Mouse (Mus musculus) kidney, embryonic 15.5 days (tissue): Measurements from ENCODE around the gene Mmp3. TPM values are rescaled to one million over a fixed set of nuclear protein-coding genes. Genes with fewer than 3 reads are reported as not detected.
"Not testable (repeated sequence)": the region's sequence is repeated elsewhere in the genome, so short reads cannot be mapped to it uniquely, and the experiment has no call there.

Source experiments
- ATAC-seq: fragments of 200-750 bp; cut with Nextera tagmentation; replicated peaks from 2 replicates; pipeline ENCODE4 v1.8.0; 2017; ENCODE audit warnings: moderate TSS enrichment; ENCODE audit not compliant: low FRiP score
- H3K27ac ChIP-seq: fragments of 300-500 bp; sonication (generic); 2 replicates; pipeline ENCODE4 v1.5.1; 2015; ENCODE audit warnings: mild to moderate bottlenecking, inconsistent platforms
- H3K27me3 ChIP-seq: fragments of 300-500 bp; sonication (generic); 2 replicates; pipeline ENCODE4 v1.6.1; 2015; ENCODE audit warnings: inconsistent platforms
- H3K36me3 ChIP-seq: fragments of 300-500 bp; sonication (generic); 2 replicates; pipeline ENCODE4 v1.6.1; 2015; ENCODE audit warnings: inconsistent platforms
- H3K4me1 ChIP-seq: fragments of 300-500 bp; sonication (generic); 2 replicates; pipeline ENCODE4 v1.6.1; 2015; ENCODE audit warnings: inconsistent platforms
- H3K4me2 ChIP-seq: fragments of 300-500 bp; sonication (generic); 2 replicates; pipeline ENCODE4 v1.6.1; 2015; ENCODE audit warnings: moderate library complexity, mild to moderate bottlenecking, inconsistent platforms
- H3K4me3 ChIP-seq: fragments of 300-500 bp; sonication (generic); replicated peaks from 2 replicates; pipeline ENCODE4 v1.5.1; 2015; ENCODE audit warnings: mild to moderate bottlenecking, inconsistent platforms
- H3K9ac ChIP-seq: fragments of 300-500 bp; sonication (generic); 2 replicates; pipeline ENCODE4 v1.6.1; 2015; ENCODE audit warnings: mild to moderate bottlenecking, inconsistent platforms
- H3K9me3 ChIP-seq: fragments of 300-500 bp; sonication (generic); replicated peaks from 2 replicates; pipeline ENCODE4 v1.6.1; 2016; ENCODE audit warnings: inconsistent platforms
- whole genome bisulfite sequencing: fragments of 180-500 bp; shearing (Covaris S2); methylation state at CpG from one replicate; pipeline ENCODE4 v1.1.7; 2015; ENCODE audit warnings: mixed read lengths; 5-methylcytosine and 5-hydroxymethylcytosine counted together
- polyA plus RNA-seq: library from polyadenylated mRNA; unstranded; fragments of >200 nt; fragmentation: Nextera tagmentation; extraction: Ambion mirVana; gene quantifications from 2 replicates; pipeline ENCODE4 v1.2.1, GENCODE M21; 2015

Gene Mmp3
- not detected in 2 replicates for polyA plus RNA-seq

DNA sequence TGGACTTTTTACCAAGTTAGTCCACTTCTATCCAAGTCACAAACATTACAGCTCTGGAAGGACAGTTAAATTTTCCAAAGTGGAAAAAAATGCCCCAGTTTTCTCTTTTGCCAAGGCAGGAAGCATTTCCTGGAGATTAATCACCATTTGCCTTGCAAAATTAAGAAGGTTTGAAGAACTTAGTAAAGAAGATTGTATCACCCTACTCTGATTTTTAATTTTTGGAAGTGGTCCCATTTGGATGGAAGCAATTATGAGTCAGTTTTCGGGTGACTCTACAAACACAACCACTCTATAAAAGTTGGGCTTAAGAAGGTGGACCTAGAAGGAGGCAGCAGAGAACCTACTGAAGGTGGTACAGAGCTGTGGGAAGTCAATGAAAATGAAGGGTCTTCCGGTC is at the start of gene Mmp3:
Gene Mmp3 (plus strand): TSS at position 301 of the 400 bp plus-strand sequence.
- no peaks in the 10 kb centered on the region for H3K27me3 ChIP-seq
- 89% methylated on average over 2 of the region's 2 CpGs for WGBS
- no peaks in the 10 kb centered on the region for H3K36me3 ChIP-seq
- no peak within 1 kb of the TSS for H3K9ac ChIP-seq
- no peak within 1 kb of the TSS for H3K27ac ChIP-seq
- no peak within 1 kb of the TSS for H3K4me3 ChIP-seq
- no peak for ATAC-seq
- no peaks in the 10 kb centered on the region for H3K4me1 ChIP-seq
- H3K4me2 ChIP-seq = no peak within 1 kb of the TSS
- H3K9me3 ChIP-seq = no peaks in the 10 kb centered on the region

GRCm38 (mm10) chr9:7396556-7396955 is 49.1 kb upstream of the Mmp3 start:
- H3K9ac ChIP-seq, H3K4me1 ChIP-seq, H3K4me2 ChIP-seq, H3K27ac ChIP-seq, ATAC-seq, H3K27me3 ChIP-seq, H3K36me3 ChIP-seq, H3K9me3 ChIP-seq, H3K4me3 ChIP-seq: not testable (repeated sequence)
- WGBS = 87% methylated on average over 8 of the region's 8 CpGs

DNA sequence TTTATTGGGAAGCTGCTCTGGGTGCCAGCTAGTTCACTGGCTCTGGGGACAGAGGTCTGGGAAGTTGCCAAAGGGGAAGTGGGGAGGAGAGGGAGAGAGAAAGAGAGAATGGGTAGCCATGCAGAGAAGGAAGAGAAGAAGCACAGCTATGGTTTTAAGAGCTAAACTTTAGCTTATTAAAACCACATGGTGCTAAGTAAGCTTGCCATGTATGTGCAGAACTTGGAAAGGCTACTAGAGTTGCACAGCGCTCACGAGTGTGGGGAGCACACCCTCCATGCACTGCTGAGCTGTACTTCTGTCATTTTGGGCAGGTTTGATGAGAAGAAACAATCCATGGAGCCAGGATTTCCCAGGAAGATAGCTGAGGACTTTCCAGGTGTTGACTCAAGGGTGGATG is 7.7 kb downstream of the Mmp3 start:
- Histone ChIP-seq H3K27ac (no peak overlapping the region), H3K4me1 (no peaks in the 10 kb centered on the region), H3K9me3 (no peaks in the 10 kb centered on the region), H3K27me3 (no peaks in the 10 kb centered on the region), H3K9ac (no peak overlapping the region), H3K36me3 (no peaks in the 10 kb centered on the region), H3K4me3 (no peak overlapping the region), H3K4me2 (no peak overlapping the region)
- ATAC-seq = no peak
- WGBS = 84% methylated on average over 2 of the region's 2 CpGs

GRCm38 (mm10) chr9:7470262-7470661 is 24.6 kb downstream of the Mmp3 start:
- H3K4me3 ChIP-seq = no peak overlapping the region
- H3K4me1 ChIP-seq = no peaks in the 10 kb centered on the region
- 97% methylated on average over 1 of the region's 1 CpGs for WGBS
- H3K9me3 ChIP-seq = no peaks in the 10 kb centered on the region
- ATAC-seq = no peak
- no peak overlapping the region for H3K9ac ChIP-seq
- no peak overlapping the region for H3K4me2 ChIP-seq
- H3K27ac ChIP-seq = no peak overlapping the region
- no peaks in the 10 kb centered on the region for H3K27me3 ChIP-seq
- no peaks in the 10 kb centered on the region for H3K36me3 ChIP-seq

DNA sequence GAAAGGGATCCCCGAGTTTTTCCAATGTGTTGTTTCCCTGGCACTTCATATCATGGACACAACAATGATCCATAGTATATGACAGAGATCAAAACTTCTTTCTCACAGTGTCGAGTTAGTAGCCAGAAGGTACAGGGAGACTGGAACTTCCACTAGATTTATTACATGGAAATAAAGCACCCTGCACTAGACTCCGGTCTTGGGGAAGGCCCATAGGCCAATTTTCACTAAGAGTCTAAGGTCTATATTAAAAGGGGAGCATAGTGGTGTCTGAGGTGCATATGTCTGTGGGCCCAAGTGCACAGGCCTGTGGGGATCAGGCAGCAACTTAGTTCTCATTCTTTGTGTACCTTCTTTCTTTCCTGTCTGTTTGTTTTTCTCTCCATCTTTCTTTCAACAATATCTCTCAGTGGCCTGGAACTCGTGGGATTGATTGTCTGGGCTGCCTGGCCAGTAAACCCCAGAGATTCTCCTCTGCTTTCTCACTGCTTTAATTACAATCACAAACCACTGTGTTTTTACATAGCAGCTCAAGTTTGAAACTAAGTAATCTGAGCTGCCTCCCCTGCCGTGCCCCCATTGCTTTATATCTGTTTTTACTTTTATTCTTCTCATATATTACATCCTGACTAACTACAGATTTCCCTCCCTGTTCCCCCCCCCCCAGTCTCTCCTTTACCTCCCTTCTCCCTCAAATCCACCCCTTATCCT is 38.2 kb downstream of the Mmp3 start:
- Histone ChIP-seq H3K27me3 (no peaks in the 10 kb centered on the region), H3K36me3 (no peaks in the 10 kb centered on the region), H3K4me2 (no peak overlapping the region), H3K4me3 (no peak overlapping the region), H3K27ac (peak overlapping the region; percentile 62; the same call in 1 of the 2 replicates), H3K4me1 (no peaks in the 10 kb centered on the region), H3K9me3 (no peaks in the 10 kb centered on the region), H3K9ac (no peak overlapping the region)
- WGBS = 36% methylated on average over 5 of the region's 5 CpGs
- peak; percentile 83 for ATAC-seq

DNA sequence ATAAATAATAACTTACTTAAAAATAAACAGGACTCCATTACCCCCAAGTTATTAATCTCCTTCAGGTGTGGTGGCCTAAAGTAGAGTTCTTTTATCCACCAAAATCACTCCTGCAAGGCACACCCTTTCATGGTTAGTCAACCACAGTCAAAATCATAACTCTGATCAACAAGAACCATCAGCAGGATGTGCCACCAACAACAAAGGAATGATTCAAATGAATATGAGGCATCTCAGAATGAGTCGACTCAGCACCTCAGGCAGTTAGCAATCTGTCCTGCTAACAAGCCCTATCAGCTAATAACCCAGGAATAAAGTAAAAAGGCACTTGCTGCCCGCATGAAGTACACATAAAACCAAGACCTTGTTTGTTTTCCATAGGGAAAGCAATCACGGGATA is 55.5 kb downstream of the Mmp3 start:
- Histone ChIP-seq H3K9me3 (no peaks in the 10 kb centered on the region), H3K4me2 (no peak overlapping the region), H3K4me3 (no peak overlapping the region), H3K4me1 (no peaks in the 10 kb centered on the region), H3K27me3 (no peaks in the 10 kb centered on the region), H3K36me3 (no peaks in the 10 kb centered on the region), H3K27ac (no peak overlapping the region), H3K9ac (no peak overlapping the region)
- WGBS = 67% methylated on average over 3 of the region's 3 CpGs
- no peak for ATAC-seq

GRCm38 (mm10) chr9:7502051-7502450 is 56.4 kb downstream of the Mmp3 start, which contains the start of gene Mmp10:
TSS of gene Mmp10 (plus strand) at chr9:7502352.
- H3K9me3 ChIP-seq = no peaks in the 10 kb centered on the region
- no peaks in the 10 kb centered on the region for H3K27me3 ChIP-seq
- no peak within 1 kb of the TSS for H3K4me3 ChIP-seq
- H3K36me3 ChIP-seq = no peaks in the 10 kb centered on the region
- no peak within 1 kb of the TSS for H3K9ac ChIP-seq
- ATAC-seq = no peak
- no peaks in the 10 kb centered on the region for H3K4me1 ChIP-seq
- H3K27ac ChIP-seq = no peak within 1 kb of the TSS
- 82% methylated on average over 3 of the region's 3 CpGs for WGBS
- H3K4me2 ChIP-seq = no peak within 1 kb of the TSS

Other genes with a start within 250 kb of the Mmp3 start
- gene Mmp13, start 173.3 kb upstream of the Mmp3 start, polyA plus RNA-seq = 0.18 and 56.0 TPM in 2 replicates
- gene Mmp12, start 101.4 kb upstream of the Mmp3 start, polyA plus RNA-seq = not detected in 2 replicates
- gene Mmp1b, start 57.8 kb upstream of the Mmp3 start, polyA plus RNA-seq = not detected in 2 replicates
- gene Mmp10, start 56.5 kb downstream of the Mmp3 start, polyA plus RNA-seq = not detected in 2 replicates
- gene Mmp8, start 112.6 kb downstream of the Mmp3 start, polyA plus RNA-seq = 0.65 and 0.87 TPM in 2 replicates
- gene Mmp27, start 125.6 kb downstream of the Mmp3 start, polyA plus RNA-seq = not detected in 2 replicates
- not detected in 2 replicates for gene Mmp20, start 182.4 kb downstream of the Mmp3 start, polyA plus RNA-seq
- not detected in 2 replicates for gene Mmp7, start 246.3 kb downstream of the Mmp3 start, polyA plus RNA-seq